Mouse (Mus musculus) bone marrow, adult 2 months (tissue): Measurements from ENCODE around the gene Tmub1.

Experiments
- CTCF ChIP-seq: fragments of 200-500 bp; IDR thresholded peaks from 2 replicates; pipeline ENCODE4 v1.5.1; 2011; ENCODE audit warnings: low read length, control low read depth; ENCODE audit not compliant: control insufficient read depth, insufficient read depth
- POLR2A ChIP-seq: fragments of 200-500 bp; IDR thresholded peaks from 2 replicates; pipeline ENCODE4 v1.6.1; 2011; ENCODE audit warnings: low read depth, mild to moderate bottlenecking, control low read depth, low read length, borderline replicate concordance; ENCODE audit not compliant: control insufficient read depth

- TF ChIP-seq CTCF (no peak), POLR2A (no peak)
Measured at GRCm38 (mm10) chr5:24492546-24493285, 45.1 kb upstream of the Tmub1 start.
